Mouse (Mus musculus) CH12.LX (cell line): Measurements from ENCODE around the gene Gm43720.

Experiments used
- CTCF ChIP-seq, 2 experiments: IDR thresholded peaks in 1 of 2; conservative IDR thresholded peaks in 1 of 2; 2 replicates each; pipeline ENCODE4 v1.5.1; 2011 to 2012; ENCODE audit warnings: low read depth in 2 of 2, low read length in 2 of 2, improper control_type of control experiment in 1 of 2, inconsistent platforms in 1 of 2, mild to moderate bottlenecking in 1 of 2, moderate library complexity in 1 of 2
- POLR2A ChIP-seq: IDR thresholded peaks from 2 replicates; pipeline ENCODE4 v1.6.1; 2011; ENCODE audit warnings: low read depth, mild to moderate bottlenecking, improper control_type of control experiment, low read length
- TBP ChIP-seq: conservative IDR thresholded peaks from 2 replicates; pipeline ENCODE4 v1.6.1; 2011; ENCODE audit warnings: low read depth, low read length, improper control_type of control experiment
- TCF12 ChIP-seq: IDR thresholded peaks from 2 replicates; pipeline ENCODE4 v1.6.1; 2014; ENCODE audit warnings: low read depth, mild to moderate bottlenecking, inconsistent platforms, low read length, improper control_type of control experiment

- TF ChIP-seq TCF12 (no peak), POLR2A (no peak), TBP (no peak), CTCF (conservative IDR thresholded peaks at IDR 0.05 in 1 of 2, IDR thresholded peaks at IDR 0.05 in 1 of 2; ENCODE audit: low read depth in 2 of 2, low read length in 2 of 2) (no peak)
Measured at GRCm38 (mm10) chr5:138275216-138276050, 4.3 kb downstream of the Gm43720 start.
